Mouse (Mus musculus): ENCODE data around the gene Cd3g.
A peak's percentile ranks its signal among the peaks of the same experiment; 100 is the strongest.
"Not testable (repeated sequence)": the region's sequence is repeated elsewhere in the genome, so short reads cannot be mapped to it uniquely, and the experiment has no call there.

The Cd3g gene

GRCm38 (mm10) chr9:44985721-44986161, 5.5 kb upstream of the Cd3g start:
- DNase-seq = no peak

DNA sequence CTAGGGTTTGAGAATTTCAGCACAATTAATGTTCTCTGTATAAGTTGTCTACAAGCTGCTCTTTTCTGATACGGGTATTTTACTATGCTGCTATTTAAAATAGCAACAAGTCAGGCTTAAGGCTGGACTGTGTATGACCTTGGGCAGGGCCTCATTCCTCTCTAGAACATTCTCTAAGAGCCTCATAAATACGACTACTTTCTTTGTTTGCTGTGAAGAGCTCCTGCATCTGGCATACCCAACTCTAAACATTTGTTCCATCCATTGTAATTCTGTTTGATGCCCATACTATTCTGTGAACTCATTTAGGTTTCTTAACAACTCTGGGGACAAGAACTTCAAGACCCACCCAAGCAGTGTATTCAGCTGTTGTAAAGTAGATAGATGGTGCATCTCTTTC, 2.8 kb upstream of the Cd3g start:
- DNase-seq = no peak

GRCm38 (mm10) chr9:44982531-44982930, 2.3 kb upstream of the Cd3g start:
- no peak for DNase-seq

DNA sequence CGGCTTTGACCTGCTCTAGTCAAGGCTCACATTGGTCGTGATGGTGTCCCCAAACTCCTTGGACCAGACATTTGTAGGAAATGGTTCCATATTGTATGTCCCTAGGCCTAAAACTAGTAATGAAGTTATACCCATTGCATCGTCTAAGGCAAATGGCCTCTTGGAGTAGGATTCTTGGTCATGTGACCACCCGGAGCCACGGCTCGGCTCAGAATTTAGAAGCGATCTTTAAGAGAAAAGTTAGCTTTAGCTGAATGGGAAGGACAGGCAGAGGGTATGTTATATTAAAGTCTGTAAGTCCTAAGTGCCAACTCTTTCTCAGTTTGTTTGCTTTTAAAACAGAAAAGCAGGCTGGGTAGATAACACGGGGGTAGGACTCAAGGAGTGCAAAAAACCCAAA, 1.9 kb upstream of the Cd3g start:
- DNase-seq = no peak

DNA sequence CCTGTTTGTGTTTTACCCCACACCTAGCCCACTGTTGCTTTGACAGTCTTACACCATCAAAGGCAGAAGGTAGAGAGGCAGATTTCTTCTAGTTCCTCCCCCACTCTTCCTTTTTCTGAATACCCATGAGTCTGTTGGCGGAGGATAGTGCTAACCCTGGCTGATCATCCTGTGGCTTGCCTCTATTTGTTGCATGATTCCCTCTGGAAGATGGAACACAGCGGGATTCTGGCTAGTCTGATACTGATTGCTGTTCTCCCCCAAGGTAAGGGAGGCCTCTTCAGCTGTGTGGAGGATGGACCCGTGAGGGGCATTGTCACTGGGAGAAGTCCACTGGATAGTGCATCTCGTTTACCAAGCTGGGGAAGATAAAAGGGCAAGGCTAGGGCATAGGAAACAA, 1.4 kb upstream of the Cd3g start, which contains the start of gene Cd3d:
Gene Cd3d, plus strand, starts transcription at position 111 of the 400 bp plus-strand sequence.
- DNase-seq = no peak

- no peak for DNase-seq
Measured at GRCm38 (mm10) chr9:44981104-44981503, 873 bp upstream of the Cd3g start.

- no peak for DNase-seq
Measured at GRCm38 (mm10) chr9:44979806-44980205, 425 bp downstream of the Cd3g start.

DNA sequence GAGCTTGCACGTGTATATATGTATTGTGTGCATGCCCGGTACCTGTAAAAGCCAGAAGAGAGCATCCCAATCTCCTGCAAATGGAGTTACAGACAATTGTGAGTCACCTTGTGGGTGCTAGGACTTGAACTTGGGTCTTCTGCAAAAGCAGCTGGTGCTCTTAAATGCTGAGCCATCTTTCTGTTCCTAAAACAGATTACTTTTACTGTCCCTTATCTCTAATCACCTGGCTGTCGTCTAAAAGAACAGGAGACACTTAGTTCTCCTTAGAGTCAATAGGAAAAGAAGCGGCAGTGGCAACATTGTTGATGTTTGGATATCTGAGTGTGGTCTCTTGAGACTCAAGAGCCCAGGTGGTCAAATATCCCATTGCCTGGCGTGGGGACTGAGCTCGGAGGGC, 2.4 kb downstream of the Cd3g start:
- no peak for DNase-seq

- DNase-seq = no peak
Measured at GRCm38 (mm10) chr9:44969450-44969849, 10.8 kb downstream of the Cd3g start.

GRCm38 (mm10) chr9:44967763-44968162, 12.5 kb downstream of the Cd3g start:
- DNase-seq = not testable (repeated sequence)

- peak; percentile 89 to 91 for DNase-seq
Measured at GRCm38 (mm10) chr9:44966815-44967242, 13.4 kb downstream of the Cd3g start.

- DNase-seq = no peak
Measured at GRCm38 (mm10) chr9:44965833-44966466, 14.3 kb downstream of the Cd3g start.

GRCm38 (mm10) chr9:44965126-44965832, 15.0 kb downstream of the Cd3g start, which contains the start of gene Ube4a:
Gene Ube4a (minus strand): TSS chr9:44965600.
- peak; percentile 99 for DNase-seq

- DNase-seq = no peak
Measured at GRCm38 (mm10) chr9:44954432-44954831, 25.8 kb downstream of the Cd3g start.

DNA sequence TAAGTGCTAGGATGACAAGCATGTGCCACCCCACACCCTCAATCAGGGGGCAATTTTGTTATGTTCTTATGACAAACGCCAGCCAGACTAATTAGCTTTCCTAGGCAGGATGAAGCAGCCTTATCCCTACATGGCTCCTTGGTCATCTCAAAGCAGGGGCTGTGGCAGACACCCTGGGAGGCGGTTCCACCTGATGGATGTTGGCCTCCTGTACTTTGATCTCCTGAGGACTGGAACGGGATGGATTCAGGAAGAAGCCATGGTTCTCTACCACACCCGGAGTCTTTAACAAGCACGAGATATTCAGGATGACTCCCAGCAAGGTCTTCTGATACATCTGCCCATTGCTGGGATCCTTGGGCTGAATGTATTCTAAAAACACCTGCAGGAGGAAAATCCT, 32.4 kb downstream of the Cd3g start:
- peak; percentile 35 to 40 for DNase-seq

GRCm38 (mm10) chr9:44946185-44946695, 34.0 kb downstream of the Cd3g start:
- no peak for DNase-seq

DNA sequence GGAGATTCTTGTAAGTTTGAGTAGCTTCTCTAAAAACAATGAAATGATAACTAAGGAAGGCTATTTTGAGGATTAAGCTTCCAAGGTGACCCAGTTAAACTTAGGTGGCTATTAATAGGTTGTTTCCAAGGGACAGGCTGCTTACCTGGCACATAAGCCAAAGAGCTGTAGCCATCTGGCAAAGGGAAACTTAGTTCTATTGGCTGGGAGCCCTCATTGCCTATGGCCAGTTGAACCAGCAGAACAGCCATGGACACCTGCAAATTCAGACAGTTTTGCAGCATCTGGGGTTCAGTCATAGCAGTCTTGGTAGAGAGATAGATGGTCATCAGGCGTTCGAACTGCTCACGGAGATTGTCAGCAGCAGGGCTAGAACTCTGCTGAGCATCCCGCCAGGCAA, 37.8 kb downstream of the Cd3g start:
- DNase-seq = peak in 1 of 2 experiments; percentile 13

DNA sequence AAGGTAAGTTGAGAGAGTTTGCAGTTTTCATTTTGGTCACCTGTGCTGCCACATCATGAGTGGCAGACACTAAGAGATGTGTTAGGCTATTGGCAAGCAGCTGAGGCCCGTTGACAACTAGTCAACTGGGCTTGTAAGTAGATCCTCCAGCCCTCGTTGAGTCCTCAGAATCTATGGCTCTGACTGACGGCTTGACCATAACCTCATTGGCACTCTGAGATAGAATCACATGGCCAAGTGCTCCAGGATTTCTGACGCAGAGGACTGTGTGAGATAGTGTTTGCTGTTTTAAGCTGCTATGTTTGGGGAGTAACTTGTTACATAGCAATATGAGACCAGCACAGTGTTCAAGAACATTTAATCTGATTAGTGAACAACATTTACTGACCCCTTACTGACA, 38.5 kb downstream of the Cd3g start:
- no peak for DNase-seq

DNA sequence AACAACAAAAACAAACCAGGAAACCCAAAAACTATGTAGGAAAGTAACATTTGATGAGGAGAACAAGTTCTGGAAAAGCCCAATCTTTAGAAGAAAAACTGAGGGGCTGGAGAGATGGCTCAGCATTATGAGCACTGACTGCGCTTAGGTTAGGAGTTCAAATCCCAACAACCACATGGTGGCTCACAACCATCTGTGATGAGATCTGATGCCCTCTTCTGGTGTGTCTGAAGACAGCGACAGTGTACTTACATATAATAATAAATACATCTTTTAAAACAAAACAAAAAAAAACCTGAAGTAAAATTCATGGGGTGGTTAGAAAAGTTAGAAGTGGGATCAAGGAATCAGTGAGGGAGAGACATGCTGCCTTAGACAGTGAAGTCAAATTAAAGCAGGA, 58.7 kb downstream of the Cd3g start:
- DNase-seq = no peak

DNA sequence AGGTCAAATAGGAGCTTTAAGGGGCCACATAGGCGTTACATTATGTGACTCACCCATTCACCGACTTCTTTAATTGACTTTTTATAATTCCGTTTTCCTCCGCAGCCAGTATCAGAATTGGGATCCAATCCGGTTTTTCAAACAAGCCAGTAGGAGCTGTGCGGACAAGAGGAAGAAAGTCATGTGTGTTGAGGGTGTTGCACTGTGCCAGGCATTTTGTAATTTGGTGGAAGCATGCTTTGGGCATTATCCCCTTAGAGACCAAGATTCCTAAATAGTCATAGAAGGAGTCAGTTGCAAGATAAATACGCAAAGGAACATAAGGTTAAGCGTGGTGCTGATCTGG, 59.1 kb downstream of the Cd3g start:
- peak in 1 of 2 experiments; percentile 76 for DNase-seq

- peak; percentile 88 to 92 for DNase-seq
Measured at GRCm38 (mm10) chr9:44920374-44921122, 59.7 kb downstream of the Cd3g start, which contains the start of gene Atp5l. Gene Atp5l (minus strand): TSS chr9:44920742.

- no peak for DNase-seq
Measured at GRCm38 (mm10) chr9:44919606-44920005, 60.6 kb downstream of the Cd3g start.
